Mouse (Mus musculus) liver, adult 2 months (tissue): Measurements from ENCODE around the gene Azgp1.

Experiments
- CTCF ChIP-seq: fragments of 200-500 bp; IDR thresholded peaks from 2 replicates; pipeline ENCODE4 v1.5.1; 2011; ENCODE audit warnings: low read depth, low read length, control low read depth
- POLR2A ChIP-seq: fragments of 200-500 bp; IDR thresholded peaks from 2 replicates; pipeline ENCODE4 v1.6.1; 2011; ENCODE audit warnings: low read length, control low read depth; ENCODE audit not compliant: insufficient read depth; ENCODE audit errors: extremely low read depth

DNA sequence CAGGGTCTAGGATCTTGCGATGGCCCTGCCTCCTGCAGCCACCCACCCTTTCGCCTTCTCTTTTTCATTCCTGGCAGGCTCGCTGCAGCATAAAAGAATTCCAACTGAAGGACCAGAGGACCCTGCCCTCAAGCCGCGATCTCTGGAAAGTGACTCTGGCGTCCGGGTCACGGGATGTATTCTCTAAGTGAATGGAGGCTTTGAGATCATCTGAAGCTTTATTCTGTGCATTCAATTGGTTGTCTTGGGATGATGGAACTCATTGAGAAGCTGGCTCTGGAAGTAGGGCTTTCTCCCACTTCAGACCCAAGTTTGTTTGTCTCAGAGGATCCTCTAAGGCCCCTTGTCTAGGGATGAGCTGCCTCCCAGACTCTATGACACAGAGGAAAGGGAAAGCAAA lies 18.4 kb upstream of the Azgp1 start, which contains the start of gene Gjc3:
- TF ChIP-seq POLR2A (no peak), CTCF (no peak)
